Mouse (Mus musculus) kidney, adult 8-10 months (tissue): Measurements from ENCODE around the gene Zfp541.

Experiments used
- DNase-seq, 2 experiments: peaks; one replicate each; pipeline ENCODE4 v3.0.0; 2022

Gene Zfp541

GRCm38 (mm10) chr7:16129846-16130691, 68.5 kb downstream of the Zfp541 start:
- no peak for DNase-seq

- DNase-seq: no peak
Measured at GRCm38 (mm10) chr7:16130956-16131634, 69.5 kb downstream of the Zfp541 start.

GRCm38 (mm10) chr7:16132161-16132581, 70.6 kb downstream of the Zfp541 start:
- DNase-seq: no peak

- no peak for DNase-seq
Measured at GRCm38 (mm10) chr7:16132926-16133325, 71.3 kb downstream of the Zfp541 start.

GRCm38 (mm10) chr7:16133691-16134090, 72.1 kb downstream of the Zfp541 start:
- DNase-seq: no peak

GRCm38 (mm10) chr7:16134951-16135392, 73.4 kb downstream of the Zfp541 start:
- no peak for DNase-seq
